Mouse (Mus musculus): ENCODE data around the gene Hcn1. TPM values are rescaled to one million over a fixed set of nuclear protein-coding genes. Genes with fewer than 3 reads are reported as not detected.

The Hcn1 gene
- polyA plus RNA-seq, 1 experiment from 2014 or later, result 0.15 TPM

DNA sequence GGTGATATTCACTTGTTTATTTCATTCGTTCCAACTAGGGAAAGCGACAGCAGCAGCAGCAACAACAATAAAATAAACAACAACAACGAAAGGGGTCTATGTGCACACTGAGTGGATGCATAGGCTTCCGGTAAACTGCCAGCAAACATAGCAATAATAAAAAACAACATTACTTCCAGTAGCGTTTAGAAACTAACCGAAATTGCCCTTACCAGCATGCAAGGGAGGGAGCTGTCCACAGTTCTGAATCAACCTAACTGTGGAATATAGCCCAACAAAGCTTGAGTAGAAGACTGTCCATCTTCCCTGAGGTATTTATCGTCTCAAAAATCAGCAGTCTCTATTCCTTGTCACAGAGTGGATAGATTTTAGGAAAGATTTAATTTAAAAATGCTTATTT lies 2.0 kb downstream of the Hcn1 start:
- H3K36me3 ChIP-seq (ENCODE audit: control insufficient read depth, insufficient read depth, low read length), result no peaks in the 10 kb centered on the region
- H3K9ac ChIP-seq (ENCODE audit: low read length), result no peak overlapping the region
- 21% methylated on average over 7 of the region's 7 CpGs for WGBS
- H3K4me2 ChIP-seq (ENCODE audit: low read length), result peak overlapping the region; percentile 94
- no peaks in the 10 kb centered on the region for H3K9me3 ChIP-seq (ENCODE audit: control insufficient read depth, low read length)
- H3K27ac ChIP-seq (ENCODE audit: low read depth), result no peak overlapping the region
- ATAC-seq (replicated peaks; ENCODE audit: low FRiP score, low TSS enrichment, low read depth) (no peak), DNase-seq (ENCODE audit: low spot score) (peak; percentile 72)
- no peak overlapping the region for H3K4me3 ChIP-seq (ENCODE audit: low read depth, low read length)
- H3K27me3 ChIP-seq (replicated peaks; ENCODE audit: control insufficient read depth, insufficient read depth, low read length), result peaks cover 22% of the 10 kb centered on the region
- H3K4me1 ChIP-seq (replicated peaks; ENCODE audit: control insufficient read depth, insufficient read depth, low read length), result peaks cover 5% of the 10 kb centered on the region; the same call in 1 of the 2 replicates

DNA sequence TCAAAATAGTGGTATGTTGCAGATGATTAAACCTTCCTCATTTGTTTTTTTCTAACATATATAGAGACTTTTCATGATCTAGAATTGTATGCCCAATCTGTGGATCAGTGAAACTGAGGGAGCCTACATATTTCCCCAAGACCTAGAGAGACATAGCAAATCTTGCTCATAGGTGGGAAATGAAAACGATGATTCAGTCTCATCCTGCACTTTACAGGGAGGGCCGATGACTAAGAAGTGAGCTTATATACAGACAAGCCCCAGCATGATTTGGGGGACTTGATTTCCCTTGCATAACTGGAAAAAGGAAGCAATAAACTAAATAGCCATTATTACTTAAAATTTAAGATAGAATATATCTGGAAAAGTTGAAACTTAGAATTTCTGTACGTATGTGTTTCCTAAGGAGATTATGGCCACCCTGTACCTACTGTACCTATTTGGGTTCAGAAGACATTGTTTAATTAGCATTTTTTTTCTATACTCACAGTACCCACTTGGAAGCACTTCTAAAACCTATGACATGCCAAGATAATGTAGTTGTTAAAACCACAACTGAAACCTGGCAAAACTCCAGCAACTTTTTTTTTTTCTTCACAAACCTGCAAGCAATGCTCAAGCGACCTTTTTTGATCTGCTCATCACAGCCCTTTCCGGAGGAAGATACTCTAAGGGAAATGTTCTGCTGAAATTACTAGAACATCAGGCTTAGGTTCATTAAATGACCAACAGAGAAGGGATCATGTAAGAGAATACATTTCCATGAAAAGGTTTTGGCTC lies 3.0 kb downstream of the Hcn1 start:
- Histone ChIP-seq H3K27me3 (replicated peaks; ENCODE audit: control insufficient read depth, insufficient read depth, low read length) (peaks cover 22% of the 10 kb centered on the region), H3K36me3 (ENCODE audit: control insufficient read depth, insufficient read depth, low read length) (no peaks in the 10 kb centered on the region), H3K9ac (ENCODE audit: low read length) (no peak overlapping the region), H3K4me3 (ENCODE audit: low read depth, low read length) (no peak overlapping the region), H3K9me3 (ENCODE audit: control insufficient read depth, low read length) (no peaks in the 10 kb centered on the region), H3K4me1 (replicated peaks; ENCODE audit: control insufficient read depth, insufficient read depth, low read length) (peaks cover 5% of the 10 kb centered on the region; the same call in 1 of the 2 replicates), H3K27ac (ENCODE audit: low read depth) (no peak overlapping the region), H3K4me2 (ENCODE audit: low read length) (no peak overlapping the region)
- WGBS, result 85% methylated on average over 5 of the region's 5 CpGs
- DNase-seq (ENCODE audit: low spot score) (no peak), ATAC-seq (replicated peaks; ENCODE audit: low FRiP score, low TSS enrichment, low read depth) (no peak)

DNA sequence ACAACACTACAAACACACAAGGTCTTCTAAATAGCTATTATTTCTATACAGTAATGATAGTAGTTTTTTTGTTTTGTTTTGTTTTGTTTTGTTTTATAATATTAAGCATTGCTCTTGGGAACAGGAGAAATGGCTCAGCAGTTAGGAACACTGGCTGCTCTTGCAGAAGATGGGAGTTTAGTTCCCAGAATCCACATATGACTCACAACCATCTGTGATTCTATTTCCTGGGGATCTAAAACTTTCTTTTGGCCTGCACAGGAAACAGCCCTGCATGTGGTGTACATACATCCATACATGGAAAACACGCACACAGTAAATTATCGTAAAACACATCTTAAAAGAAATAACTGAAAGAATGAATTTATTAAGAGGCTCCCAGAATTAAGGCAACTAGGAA lies 9.8 kb downstream of the Hcn1 start:
- no peak for DNase-seq (ENCODE audit: low spot score)
- WGBS, result 85% methylated on average over 2 of the region's 2 CpGs

DNA sequence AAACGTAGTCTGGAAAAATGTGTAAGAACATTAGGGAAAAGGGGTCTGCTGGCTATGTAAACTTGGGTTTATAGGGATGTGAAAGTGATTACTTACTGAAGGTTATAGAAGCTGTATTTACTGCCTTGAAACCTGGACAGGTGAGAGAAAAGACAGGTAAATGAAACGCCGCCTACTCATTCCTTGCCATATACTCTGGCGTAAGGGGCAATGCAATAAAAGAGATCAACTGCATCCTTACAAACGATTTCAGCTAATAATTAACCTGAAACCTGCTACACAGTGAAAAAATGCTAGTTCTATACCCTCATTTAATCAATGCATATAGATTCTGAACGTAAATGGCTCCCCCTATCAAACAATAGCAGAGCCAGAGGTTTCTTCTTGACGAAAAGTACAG lies 17.4 kb downstream of the Hcn1 start:
- Histone ChIP-seq H3K4me2 (ENCODE audit: low read length) (no peak overlapping the region), H3K27ac (ENCODE audit: low read depth) (no peak overlapping the region), H3K36me3 (ENCODE audit: control insufficient read depth, insufficient read depth, low read length) (no peaks in the 10 kb centered on the region), H3K9me3 (ENCODE audit: control insufficient read depth, low read length) (no peaks in the 10 kb centered on the region), H3K4me1 (replicated peaks; ENCODE audit: control insufficient read depth, insufficient read depth, low read length) (no peaks in the 10 kb centered on the region), H3K27me3 (replicated peaks; ENCODE audit: control insufficient read depth, insufficient read depth, low read length) (no peaks in the 10 kb centered on the region), H3K9ac (ENCODE audit: low read length) (no peak overlapping the region), H3K4me3 (ENCODE audit: low read depth, low read length) (no peak overlapping the region)
- 73% methylated on average over 7 of the region's 7 CpGs for WGBS
- ATAC-seq (replicated peaks; ENCODE audit: low FRiP score, low TSS enrichment, low read depth) (no peak), DNase-seq (ENCODE audit: low spot score) (no peak)

More for the DNA sequence above, 9.8 kb downstream of the Hcn1 start:
- Histone ChIP-seq H3K9me3 (ENCODE audit: control insufficient read depth, low read length) (no peaks in the 10 kb centered on the region), H3K27ac (ENCODE audit: low read depth) (no peak overlapping the region), H3K4me3 (ENCODE audit: low read depth, low read length) (no peak overlapping the region), H3K9ac (ENCODE audit: low read length) (no peak overlapping the region), H3K4me1 (replicated peaks; ENCODE audit: control insufficient read depth, insufficient read depth, low read length) (no peaks in the 10 kb centered on the region), H3K4me2 (ENCODE audit: low read length) (no peak overlapping the region), H3K36me3 (ENCODE audit: control insufficient read depth, insufficient read depth, low read length) (no peaks in the 10 kb centered on the region), H3K27me3 (replicated peaks; ENCODE audit: control insufficient read depth, insufficient read depth, low read length) (no peaks in the 10 kb centered on the region)
- ATAC-seq (replicated peaks; ENCODE audit: low FRiP score, low TSS enrichment, low read depth), result no peak

DNA sequence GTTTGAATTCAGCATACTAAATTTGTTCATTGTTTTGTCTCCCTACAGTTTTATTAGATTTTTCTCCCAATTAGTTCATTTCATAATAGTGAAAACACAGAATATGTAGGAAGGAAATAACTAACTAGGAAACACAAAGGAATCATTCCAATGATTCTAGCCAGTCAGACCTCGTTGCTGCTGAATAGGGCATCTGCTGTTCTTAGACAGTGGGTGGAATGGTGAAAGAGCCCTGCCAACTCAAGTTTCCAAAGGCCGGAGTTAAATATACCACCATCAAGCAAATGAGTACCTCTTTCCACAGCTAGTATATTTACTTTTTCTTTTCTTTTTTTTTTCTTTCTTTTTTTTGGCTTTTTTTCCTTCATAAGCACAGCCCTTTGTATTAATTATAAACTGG lies 55.4 kb downstream of the Hcn1 start:
- ATAC-seq (replicated peaks; ENCODE audit: low FRiP score, low TSS enrichment, low read depth) (no peak), DNase-seq (ENCODE audit: low spot score) (no peak)
- Histone ChIP-seq H3K4me2 (ENCODE audit: low read length) (no peak overlapping the region), H3K36me3 (ENCODE audit: control insufficient read depth, insufficient read depth, low read length) (no peaks in the 10 kb centered on the region), H3K9me3 (ENCODE audit: control insufficient read depth, low read length) (no peaks in the 10 kb centered on the region), H3K4me1 (replicated peaks; ENCODE audit: control insufficient read depth, insufficient read depth, low read length) (no peaks in the 10 kb centered on the region), H3K9ac (ENCODE audit: low read length) (no peak overlapping the region), H3K4me3 (ENCODE audit: low read depth, low read length) (no peak overlapping the region), H3K27ac (ENCODE audit: low read depth) (no peak overlapping the region), H3K27me3 (replicated peaks; ENCODE audit: control insufficient read depth, insufficient read depth, low read length) (no peaks in the 10 kb centered on the region)
- WGBS, result 77% methylated on average over 2 of the region's 2 CpGs

DNA sequence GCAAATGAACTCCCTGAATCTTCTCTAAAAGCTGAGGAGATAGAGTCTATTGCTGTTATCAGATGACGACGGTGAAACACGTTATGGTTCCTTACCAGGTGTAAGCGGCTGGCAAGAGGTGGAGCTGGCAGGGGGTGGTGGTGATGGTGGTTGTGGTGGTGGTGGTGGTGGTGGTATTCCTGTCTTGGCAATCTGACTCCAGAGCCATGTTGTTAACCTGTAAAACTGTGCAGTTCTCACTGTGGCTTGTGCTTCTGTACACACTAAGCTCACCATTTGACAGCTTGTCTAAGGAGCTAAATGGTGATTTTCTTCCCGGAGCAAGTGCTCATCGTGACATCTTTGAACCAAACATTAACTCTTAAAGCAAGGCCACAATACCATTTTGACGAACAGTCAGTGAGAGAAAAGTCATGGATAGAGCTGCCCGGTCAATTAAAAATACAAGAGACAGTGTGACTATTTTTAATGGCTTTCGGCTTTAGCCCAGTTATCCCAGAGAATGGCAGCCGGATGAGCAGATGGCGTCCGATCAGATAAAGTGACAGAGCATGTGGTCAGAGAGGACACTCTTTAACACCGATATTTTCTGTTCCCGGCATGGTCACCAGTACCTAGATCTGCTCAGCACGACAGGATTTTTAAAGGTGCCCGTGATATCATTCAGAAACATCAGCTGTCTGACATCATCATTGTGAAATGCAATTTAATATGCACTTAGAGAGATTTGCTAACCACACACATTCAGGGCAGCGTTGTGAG lies 56.5 kb downstream of the Hcn1 start:
- Histone ChIP-seq H3K4me3 (ENCODE audit: low read depth, low read length) (no peak overlapping the region), H3K9me3 (ENCODE audit: control insufficient read depth, low read length) (no peaks in the 10 kb centered on the region), H3K9ac (ENCODE audit: low read length) (no peak overlapping the region), H3K36me3 (ENCODE audit: control insufficient read depth, insufficient read depth, low read length) (no peaks in the 10 kb centered on the region), H3K27me3 (replicated peaks; ENCODE audit: control insufficient read depth, insufficient read depth, low read length) (no peaks in the 10 kb centered on the region), H3K4me2 (ENCODE audit: low read length) (no peak overlapping the region), H3K27ac (ENCODE audit: low read depth) (no peak overlapping the region), H3K4me1 (replicated peaks; ENCODE audit: control insufficient read depth, insufficient read depth, low read length) (no peaks in the 10 kb centered on the region)
- ATAC-seq (replicated peaks; ENCODE audit: low FRiP score, low TSS enrichment, low read depth) (no peak), DNase-seq (ENCODE audit: low spot score) (no peak)
- WGBS, result 84% methylated on average over 17 of the region's 17 CpGs

DNA sequence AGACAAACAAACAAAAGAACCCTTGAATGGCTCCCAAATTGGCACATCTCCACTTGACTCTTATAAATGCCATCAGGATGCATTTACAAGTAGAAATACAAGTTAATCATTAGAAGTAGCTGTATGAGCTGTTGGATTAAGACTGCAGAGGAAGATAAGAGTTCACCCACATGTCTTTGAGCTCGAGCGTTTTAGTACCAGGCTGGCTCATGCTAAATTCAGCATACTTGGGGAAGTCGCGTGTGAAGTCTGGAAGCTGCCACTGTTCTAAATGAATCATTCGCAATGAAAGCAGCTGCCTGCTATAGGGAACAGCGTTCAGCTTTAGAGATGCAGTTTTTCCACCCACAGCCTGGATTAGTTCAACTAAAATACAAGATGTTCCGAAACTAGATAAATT lies 57.4 kb downstream of the Hcn1 start:
- no peaks in the 10 kb centered on the region for H3K27me3 ChIP-seq (replicated peaks; ENCODE audit: control insufficient read depth, insufficient read depth, low read length)
- ATAC-seq (replicated peaks; ENCODE audit: low FRiP score, low TSS enrichment, low read depth), result no peak
- H3K9me3 ChIP-seq (ENCODE audit: control insufficient read depth, low read length), result no peaks in the 10 kb centered on the region
- no peak overlapping the region for H3K9ac ChIP-seq (ENCODE audit: low read length)
- no peak overlapping the region for H3K27ac ChIP-seq (ENCODE audit: low read depth)
- no peaks in the 10 kb centered on the region for H3K36me3 ChIP-seq (ENCODE audit: control insufficient read depth, insufficient read depth, low read length)
- 56% methylated on average over 7 of the region's 7 CpGs for WGBS
- no peaks in the 10 kb centered on the region for H3K4me1 ChIP-seq (replicated peaks; ENCODE audit: control insufficient read depth, insufficient read depth, low read length)
- H3K4me3 ChIP-seq (ENCODE audit: low read depth, low read length), result no peak overlapping the region
- H3K4me2 ChIP-seq (ENCODE audit: low read length), result no peak overlapping the region
- DNase-seq (ENCODE audit: low spot score), result no peak

DNA sequence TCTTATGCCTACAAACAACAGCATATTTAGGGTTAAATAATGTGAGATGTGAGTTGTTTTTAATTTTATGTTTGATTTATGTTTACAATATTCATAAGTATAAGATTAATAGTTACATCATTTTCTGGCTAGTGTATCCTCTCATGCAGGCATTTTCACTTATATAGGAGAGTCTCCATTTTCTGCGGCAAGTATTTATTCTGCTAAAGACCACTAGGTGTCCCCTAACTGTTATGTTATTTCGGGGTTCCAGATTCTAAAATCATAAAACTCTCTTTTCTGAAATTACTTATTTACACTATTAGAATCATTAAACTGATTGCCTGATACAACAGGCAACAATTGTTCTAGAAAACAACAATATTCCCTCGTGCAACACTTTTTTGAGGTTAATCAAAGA lies 60.5 kb downstream of the Hcn1 start:
- ATAC-seq (replicated peaks; ENCODE audit: low FRiP score, low TSS enrichment, low read depth), result no peak
- Histone ChIP-seq H3K9me3 (ENCODE audit: control insufficient read depth, low read length) (no peaks in the 10 kb centered on the region), H3K4me3 (ENCODE audit: low read depth, low read length) (no peak overlapping the region), H3K4me1 (replicated peaks; ENCODE audit: control insufficient read depth, insufficient read depth, low read length) (no peaks in the 10 kb centered on the region), H3K27ac (ENCODE audit: low read depth) (no peak overlapping the region), H3K27me3 (replicated peaks; ENCODE audit: control insufficient read depth, insufficient read depth, low read length) (no peaks in the 10 kb centered on the region), H3K4me2 (ENCODE audit: low read length) (no peak overlapping the region), H3K36me3 (ENCODE audit: control insufficient read depth, insufficient read depth, low read length) (no peaks in the 10 kb centered on the region), H3K9ac (ENCODE audit: low read length) (no peak overlapping the region)
- WGBS, result 65% methylated on average over 3 of the region's 3 CpGs
- DNase-seq (ENCODE audit: low spot score), result no peak
